Mouse (Mus musculus): ENCODE results near the gene Cacna1e. TPM values are rescaled to one million over a fixed set of nuclear protein-coding genes. Genes with fewer than 3 reads are reported as not detected.

Gene Cacna1e
- polyA plus RNA-seq, 1 experiment from 2014 or later = 0.47 TPM

GRCm38 (mm10) chr1:154784862-154785261 lies 99.4 kb downstream of the Cacna1e start:
- no peaks in the 10 kb centered on the region for H3K4me1 ChIP-seq (replicated peaks; ENCODE audit: control insufficient read depth, insufficient read depth, low read length)
- no peak overlapping the region for H3K4me2 ChIP-seq
- no peak overlapping the region for H3K9ac ChIP-seq (ENCODE audit: low read depth, low read length)
- H3K27me3 ChIP-seq (replicated peaks; ENCODE audit: control insufficient read depth, insufficient read depth, low read length) = no peaks in the 10 kb centered on the region
- 22% methylated on average over 12 of the region's 12 CpGs for WGBS
- H3K4me3 ChIP-seq (ENCODE audit: low read depth, low read length) = no peak overlapping the region
- H3K27ac ChIP-seq (ENCODE audit: low read depth, low read length) = no peak overlapping the region
- no peaks in the 10 kb centered on the region for H3K36me3 ChIP-seq (ENCODE audit: control insufficient read depth, insufficient read depth, low read length)
- ATAC-seq (replicated peaks; ENCODE audit: low FRiP score) = no peak
- DNase-seq (ENCODE audit: low spot score) = no peak
- H3K9me3 ChIP-seq (ENCODE audit: control insufficient read depth, low read length) = no peaks in the 10 kb centered on the region

GRCm38 (mm10) chr1:154783521-154783920 lies 100.8 kb downstream of the Cacna1e start:
- Histone ChIP-seq H3K27me3 (replicated peaks; ENCODE audit: control insufficient read depth, insufficient read depth, low read length) (no peaks in the 10 kb centered on the region), H3K9ac (ENCODE audit: low read depth, low read length) (no peak overlapping the region), H3K4me3 (ENCODE audit: low read depth, low read length) (no peak overlapping the region), H3K4me2 (no peak overlapping the region), H3K36me3 (ENCODE audit: control insufficient read depth, insufficient read depth, low read length) (no peaks in the 10 kb centered on the region), H3K4me1 (replicated peaks; ENCODE audit: control insufficient read depth, insufficient read depth, low read length) (no peaks in the 10 kb centered on the region), H3K27ac (ENCODE audit: low read depth, low read length) (no peak overlapping the region), H3K9me3 (ENCODE audit: control insufficient read depth, low read length) (no peaks in the 10 kb centered on the region)
- no peak for ATAC-seq (replicated peaks; ENCODE audit: low FRiP score)
- no peak for DNase-seq (ENCODE audit: low spot score)
- 90% methylated on average over 1 of the region's 1 CpGs for WGBS

DNA sequence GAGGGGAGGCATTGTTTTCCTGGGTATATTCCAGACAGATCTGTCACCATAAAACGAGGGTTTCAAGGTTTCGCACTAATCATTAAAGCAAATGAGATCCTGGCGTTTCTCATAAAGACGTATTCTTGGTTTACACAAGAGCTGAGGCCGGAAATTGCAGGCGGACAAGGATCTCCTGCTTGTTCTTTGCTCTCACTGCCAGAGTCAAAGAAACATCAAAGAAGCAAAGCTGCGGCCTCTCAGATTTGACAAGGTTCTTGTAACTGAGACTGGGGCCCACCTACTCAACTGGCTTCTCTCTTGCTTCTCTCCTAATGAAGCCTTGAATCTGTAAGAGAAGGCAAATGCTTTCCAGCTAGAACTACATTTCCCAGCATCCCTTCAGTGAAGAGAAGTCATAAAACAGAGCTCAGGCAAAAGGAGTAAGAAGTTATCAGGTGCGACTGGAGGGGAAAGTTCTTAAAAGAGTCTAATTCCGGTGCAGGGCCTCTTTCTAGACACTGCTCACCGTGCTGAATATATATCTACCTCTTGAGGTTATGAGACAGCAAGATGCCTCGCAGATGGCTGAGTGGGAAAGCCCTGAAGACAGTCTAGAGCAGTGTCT lies 104.3 kb downstream of the Cacna1e start:
- Histone ChIP-seq H3K4me2 (no peak overlapping the region), H3K9me3 (ENCODE audit: control insufficient read depth, low read length) (no peaks in the 10 kb centered on the region), H3K27ac (ENCODE audit: low read depth, low read length) (no peak overlapping the region), H3K27me3 (replicated peaks; ENCODE audit: control insufficient read depth, insufficient read depth, low read length) (no peaks in the 10 kb centered on the region), H3K36me3 (ENCODE audit: control insufficient read depth, insufficient read depth, low read length) (no peaks in the 10 kb centered on the region), H3K4me1 (replicated peaks; ENCODE audit: control insufficient read depth, insufficient read depth, low read length) (no peaks in the 10 kb centered on the region), H3K4me3 (ENCODE audit: low read depth, low read length) (no peak overlapping the region), H3K9ac (ENCODE audit: low read depth, low read length) (no peak overlapping the region)
- no peak for ATAC-seq (replicated peaks; ENCODE audit: low FRiP score)
- 68% methylated on average over 11 of the region's 11 CpGs for WGBS
- no peak for DNase-seq (ENCODE audit: low spot score)

GRCm38 (mm10) chr1:154776344-154776743 lies 108.0 kb downstream of the Cacna1e start:
- Histone ChIP-seq H3K4me1 (replicated peaks; ENCODE audit: control insufficient read depth, insufficient read depth, low read length) (no peaks in the 10 kb centered on the region), H3K36me3 (ENCODE audit: control insufficient read depth, insufficient read depth, low read length) (no peaks in the 10 kb centered on the region), H3K4me2 (no peak overlapping the region), H3K9me3 (ENCODE audit: control insufficient read depth, low read length) (no peaks in the 10 kb centered on the region), H3K9ac (ENCODE audit: low read depth, low read length) (no peak overlapping the region), H3K27ac (ENCODE audit: low read depth, low read length) (no peak overlapping the region), H3K4me3 (ENCODE audit: low read depth, low read length) (no peak overlapping the region), H3K27me3 (replicated peaks; ENCODE audit: control insufficient read depth, insufficient read depth, low read length) (no peaks in the 10 kb centered on the region)
- 79% methylated on average over 4 of the region's 4 CpGs for WGBS
- ATAC-seq (replicated peaks; ENCODE audit: low FRiP score) = no peak
- DNase-seq (ENCODE audit: low spot score) = no peak

- 77% methylated on average over 3 of the region's 3 CpGs for WGBS
- Histone ChIP-seq H3K4me2 (no peak overlapping the region), H3K27ac (ENCODE audit: low read depth, low read length) (no peak overlapping the region), H3K9me3 (ENCODE audit: control insufficient read depth, low read length) (no peaks in the 10 kb centered on the region), H3K4me3 (ENCODE audit: low read depth, low read length) (no peak overlapping the region), H3K9ac (ENCODE audit: low read depth, low read length) (no peak overlapping the region), H3K4me1 (replicated peaks; ENCODE audit: control insufficient read depth, insufficient read depth, low read length) (no peaks in the 10 kb centered on the region), H3K27me3 (replicated peaks; ENCODE audit: control insufficient read depth, insufficient read depth, low read length) (no peaks in the 10 kb centered on the region), H3K36me3 (ENCODE audit: control insufficient read depth, insufficient read depth, low read length) (no peaks in the 10 kb centered on the region)
- ATAC-seq (replicated peaks; ENCODE audit: low FRiP score) (no peak), DNase-seq (ENCODE audit: low spot score) (no peak)
Observed at GRCm38 (mm10) chr1:154774468-154774867, 109.8 kb downstream of the Cacna1e start.

DNA sequence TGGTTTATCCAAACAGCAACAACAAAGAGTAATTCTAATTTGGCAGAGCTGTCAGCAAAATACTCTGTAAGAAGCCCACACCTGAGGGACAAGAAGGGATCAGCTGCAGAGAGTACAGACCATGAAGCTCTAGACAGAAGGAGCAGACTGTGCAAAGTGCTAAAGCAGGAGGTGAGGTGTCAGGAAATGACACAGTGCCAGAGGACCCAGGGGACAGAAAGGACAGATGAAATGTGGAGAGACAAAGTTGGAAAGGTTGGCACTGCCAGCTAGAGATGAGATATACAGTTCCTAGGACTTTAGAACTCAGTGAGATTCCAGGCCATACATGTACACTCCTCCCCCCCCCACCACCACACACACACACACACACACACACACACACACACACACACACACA lies 113.2 kb downstream of the Cacna1e start:
- ATAC-seq (replicated peaks; ENCODE audit: low FRiP score) = no peak

DNA sequence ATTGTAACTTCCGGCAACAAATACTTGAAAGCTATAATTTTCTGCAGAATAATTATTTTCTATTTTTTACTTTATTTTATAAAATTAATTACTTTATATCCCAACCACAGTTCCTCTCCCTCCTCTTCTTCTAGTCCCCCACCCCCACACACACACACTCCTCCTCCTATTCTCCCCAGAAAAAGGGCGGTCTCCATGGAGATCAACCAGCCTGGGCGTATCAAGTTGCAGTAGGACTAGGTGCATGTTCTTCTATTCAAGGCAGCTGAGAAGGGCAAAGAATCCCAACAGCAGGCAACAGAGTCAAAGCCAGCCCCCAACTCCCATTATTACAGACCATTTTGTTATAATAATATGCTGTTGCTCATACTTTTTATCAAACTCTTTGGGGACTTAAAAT lies 113.8 kb downstream of the Cacna1e start:
- 59% methylated on average over 3 of the region's 3 CpGs for WGBS
- Histone ChIP-seq H3K4me2 (no peak overlapping the region), H3K4me1 (replicated peaks; ENCODE audit: control insufficient read depth, insufficient read depth, low read length) (no peaks in the 10 kb centered on the region), H3K27ac (ENCODE audit: low read depth, low read length) (no peak overlapping the region), H3K4me3 (ENCODE audit: low read depth, low read length) (no peak overlapping the region), H3K9ac (ENCODE audit: low read depth, low read length) (no peak overlapping the region), H3K27me3 (replicated peaks; ENCODE audit: control insufficient read depth, insufficient read depth, low read length) (no peaks in the 10 kb centered on the region), H3K9me3 (ENCODE audit: control insufficient read depth, low read length) (no peaks in the 10 kb centered on the region), H3K36me3 (ENCODE audit: control insufficient read depth, insufficient read depth, low read length) (no peaks in the 10 kb centered on the region)
- DNase-seq (ENCODE audit: low spot score) = no peak
- no peak for ATAC-seq (replicated peaks; ENCODE audit: low FRiP score)

More for the DNA sequence above, 113.2 kb downstream of the Cacna1e start:
- H3K4me1 ChIP-seq (replicated peaks; ENCODE audit: control insufficient read depth, insufficient read depth, low read length) = no peaks in the 10 kb centered on the region
- no peak overlapping the region for H3K27ac ChIP-seq (ENCODE audit: low read depth, low read length)
- no peak overlapping the region for H3K9ac ChIP-seq (ENCODE audit: low read depth, low read length)
- H3K4me3 ChIP-seq (ENCODE audit: low read depth, low read length) = no peak overlapping the region
- no peaks in the 10 kb centered on the region for H3K36me3 ChIP-seq (ENCODE audit: control insufficient read depth, insufficient read depth, low read length)
- no peak for DNase-seq (ENCODE audit: low spot score)
- no peaks in the 10 kb centered on the region for H3K9me3 ChIP-seq (ENCODE audit: control insufficient read depth, low read length)
- H3K4me2 ChIP-seq = no peak overlapping the region
- H3K27me3 ChIP-seq (replicated peaks; ENCODE audit: control insufficient read depth, insufficient read depth, low read length) = no peaks in the 10 kb centered on the region

DNA sequence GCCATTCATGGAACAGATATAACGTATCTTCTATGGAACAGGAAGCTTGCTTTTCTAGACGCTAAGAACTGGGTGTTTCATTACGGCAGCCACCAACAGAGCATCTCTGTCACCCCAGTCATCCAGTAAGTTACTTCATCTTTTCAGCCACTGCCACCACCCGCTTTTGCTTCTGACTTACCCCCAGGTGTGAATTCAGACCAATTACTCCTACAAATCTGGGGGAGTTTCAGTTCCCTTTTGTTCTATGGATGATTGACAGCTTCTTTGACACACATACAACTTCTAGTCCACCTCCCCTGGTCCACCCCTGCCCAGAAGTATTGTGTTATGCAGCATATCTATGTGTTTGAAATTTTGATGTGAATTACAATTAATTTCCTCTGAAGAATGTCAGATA lies 121.2 kb downstream of the Cacna1e start:
- Histone ChIP-seq H3K27me3 (replicated peaks; ENCODE audit: control insufficient read depth, insufficient read depth, low read length) (no peaks in the 10 kb centered on the region), H3K9me3 (ENCODE audit: control insufficient read depth, low read length) (no peaks in the 10 kb centered on the region), H3K9ac (ENCODE audit: low read depth, low read length) (no peak overlapping the region), H3K36me3 (ENCODE audit: control insufficient read depth, insufficient read depth, low read length) (no peaks in the 10 kb centered on the region), H3K4me3 (ENCODE audit: low read depth, low read length) (no peak overlapping the region), H3K4me1 (replicated peaks; ENCODE audit: control insufficient read depth, insufficient read depth, low read length) (no peaks in the 10 kb centered on the region), H3K27ac (ENCODE audit: low read depth, low read length) (no peak overlapping the region), H3K4me2 (no peak overlapping the region)
- ATAC-seq (replicated peaks; ENCODE audit: low FRiP score) (no peak), DNase-seq (ENCODE audit: low spot score) (no peak)
- 75% methylated on average over 4 of the region's 4 CpGs for WGBS

- no peak overlapping the region for H3K4me3 ChIP-seq (ENCODE audit: low read depth, low read length)
- H3K4me2 ChIP-seq = no peak overlapping the region
- ATAC-seq (replicated peaks; ENCODE audit: low FRiP score) (no peak), DNase-seq (ENCODE audit: low spot score) (no peak)
- H3K4me1 ChIP-seq (replicated peaks; ENCODE audit: control insufficient read depth, insufficient read depth, low read length) = no peaks in the 10 kb centered on the region
- WGBS = 78% methylated on average over 2 of the region's 2 CpGs
- no peak overlapping the region for H3K27ac ChIP-seq (ENCODE audit: low read depth, low read length)
- no peaks in the 10 kb centered on the region for H3K27me3 ChIP-seq (replicated peaks; ENCODE audit: control insufficient read depth, insufficient read depth, low read length)
- no peak overlapping the region for H3K9ac ChIP-seq (ENCODE audit: low read depth, low read length)
- H3K36me3 ChIP-seq (ENCODE audit: control insufficient read depth, insufficient read depth, low read length) = no peaks in the 10 kb centered on the region
- H3K9me3 ChIP-seq (ENCODE audit: control insufficient read depth, low read length) = no peaks in the 10 kb centered on the region
Observed at GRCm38 (mm10) chr1:154752081-154752480, 132.2 kb downstream of the Cacna1e start.

All from liver, embryonic 11.5 days (tissue).